Mouse (Mus musculus) v-Abl transformed pro-B cells (cell line): ENCODE data around the gene Nck2.

Experiments used
- in situ Hi-C, 2 experiments: fragments of 400-800 bp; cut with MboI; formaldehyde crosslinking; loops; one replicate each; pipeline ENCODE4 v1.15.1; 2025; ENCODE audit not compliant: unreplicated experiment in 2 of 2

Nck2 gene

DNA sequence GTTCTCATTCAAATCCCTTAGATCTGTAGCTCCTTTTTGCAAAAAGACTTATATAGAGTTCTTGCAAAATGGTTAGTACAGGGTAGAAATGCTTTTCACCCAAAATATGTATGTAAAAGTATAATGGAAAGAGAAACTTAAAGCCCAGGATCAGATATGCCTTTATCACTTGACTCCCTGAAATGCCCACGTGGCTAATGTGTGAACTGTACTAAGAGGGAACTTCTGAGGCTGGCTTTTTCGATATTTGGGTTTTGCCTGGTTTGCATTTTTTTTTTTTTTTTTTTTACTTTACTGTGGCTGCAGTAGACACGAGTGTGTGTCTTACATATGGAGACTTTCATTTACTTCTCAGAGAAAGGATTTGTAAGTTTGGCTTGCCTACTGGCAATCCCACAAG, 116.7 kb downstream of the Nck2 start:
- in situ Hi-C loops: no loop called here

GRCm38 (mm10) chr1:43562002-43562666, 117.8 kb downstream of the Nck2 start:
- in situ Hi-C loops: no loop called here

GRCm38 (mm10) chr1:43565260-43565659, 120.9 kb downstream of the Nck2 start:
- in situ Hi-C loops: no loop called here

DNA sequence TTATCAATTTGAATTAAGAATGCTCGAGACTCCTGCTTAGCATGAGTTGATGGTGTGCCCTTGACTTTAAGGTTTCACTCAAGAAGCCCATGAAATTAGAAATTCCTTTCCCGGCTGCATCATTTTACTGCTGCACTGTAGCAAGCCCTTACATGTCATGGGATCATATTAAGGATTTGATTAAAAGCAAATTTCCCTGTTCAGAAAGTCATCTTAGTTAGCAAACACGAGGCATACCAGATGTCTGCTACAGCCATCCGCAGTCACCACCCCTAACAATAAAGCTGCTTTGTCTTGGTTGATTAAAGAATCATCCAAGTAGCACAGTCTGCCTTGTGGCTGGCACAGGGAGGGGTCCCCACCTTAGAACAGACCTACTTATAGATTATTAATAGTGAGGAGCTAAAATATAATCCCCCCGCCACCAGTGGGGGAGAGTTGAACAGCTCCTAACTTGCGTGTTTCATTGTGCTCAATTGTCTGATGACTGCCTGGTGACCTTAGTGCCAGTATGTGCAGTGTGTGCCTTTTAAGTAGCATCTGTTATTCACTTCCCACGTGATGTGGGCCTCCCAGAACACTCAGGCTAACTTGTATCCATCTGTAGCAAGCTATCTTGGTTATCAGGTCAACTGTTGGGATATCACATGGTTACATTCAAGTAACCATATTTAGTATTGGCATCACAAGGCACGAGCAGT, 122.4 kb downstream of the Nck2 start:
- in situ Hi-C loops: no loop called here

DNA sequence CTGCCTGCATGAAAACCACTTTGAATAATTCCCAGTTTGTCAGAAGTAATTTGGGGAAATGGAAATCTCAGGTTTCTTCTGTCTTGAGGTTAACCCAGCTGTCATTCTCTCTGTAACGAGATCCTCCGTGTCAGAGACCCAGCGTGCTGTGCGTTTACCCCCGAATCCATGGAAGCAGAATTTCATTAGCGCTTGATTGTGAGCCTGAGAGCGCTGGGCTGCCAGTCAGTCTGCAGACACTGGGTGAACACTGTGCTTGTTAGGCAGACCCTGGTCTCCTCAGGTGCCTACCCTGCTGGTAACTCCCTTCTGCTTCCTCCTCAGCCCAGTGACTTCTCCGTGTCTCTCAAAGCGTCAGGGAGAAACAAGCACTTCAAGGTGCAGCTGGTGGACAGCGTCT, 124.4 kb downstream of the Nck2 start:
- in situ Hi-C loops: no loop called here

- in situ Hi-C loops: no loop called here
Observed at GRCm38 (mm10) chr1:43571105-43571504, 126.7 kb downstream of the Nck2 start.

DNA sequence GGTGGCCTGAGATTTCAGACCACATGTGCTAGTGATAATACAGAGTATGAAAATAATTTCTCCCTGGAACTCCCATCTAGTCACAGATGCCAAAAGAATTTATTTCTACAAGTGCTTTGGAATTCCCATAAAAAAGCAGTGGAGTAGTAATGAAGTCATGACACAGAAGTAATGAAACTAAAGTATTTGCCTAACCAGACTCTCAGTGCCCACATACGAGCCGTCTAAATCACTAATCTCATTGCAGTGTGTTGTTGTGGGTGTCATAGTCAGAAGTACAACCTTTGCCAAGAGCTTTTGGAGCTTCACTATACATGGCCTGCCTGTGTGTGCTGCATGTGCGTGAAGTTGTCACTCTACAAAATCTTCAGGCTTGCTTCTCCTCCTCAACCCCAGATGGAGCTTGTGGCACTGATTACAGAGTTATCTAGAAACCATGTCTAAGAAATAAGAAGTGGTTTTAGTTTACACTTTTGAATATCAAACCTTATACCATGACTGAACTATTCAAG, 130.5 kb downstream of the Nck2 start:
- in situ Hi-C loops: loop anchor here in 1 of 2 experiments (5.0 kb wide), 1 partner anchor 47 kb away; no protein-coding TSS in a partner anchor

GRCm38 (mm10) chr1:43577371-43577770, 133.0 kb downstream of the Nck2 start:
- in situ Hi-C loops: loop anchor here in 1 of 2 experiments (5.0 kb wide), 1 partner anchor 45 kb away; no protein-coding TSS in a partner anchor

DNA sequence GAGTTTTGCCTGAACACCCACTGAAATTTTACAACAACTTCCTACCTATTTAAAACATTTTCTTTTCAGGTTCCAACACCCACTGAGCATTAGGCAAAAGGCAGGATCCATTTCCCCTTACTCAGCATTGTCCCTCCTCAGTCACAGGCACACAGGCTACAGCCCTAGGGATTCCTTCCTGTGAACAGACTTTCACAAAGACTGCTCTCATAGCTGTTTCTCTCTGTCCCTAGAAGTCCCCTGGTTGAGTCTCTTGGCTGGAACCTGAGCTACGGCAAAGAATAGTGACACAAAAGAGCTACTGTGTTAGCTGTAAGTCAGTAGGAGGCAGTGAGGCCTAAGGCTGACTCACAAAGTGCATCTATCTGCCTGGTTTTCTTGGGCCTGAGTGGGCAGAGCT, 139.2 kb downstream of the Nck2 start:
- in situ Hi-C loops: no loop called here

GRCm38 (mm10) chr1:43589001-43589400, 144.6 kb downstream of the Nck2 start:
- in situ Hi-C loops: no loop called here

GRCm38 (mm10) chr1:43589910-43590309, 145.5 kb downstream of the Nck2 start:
- in situ Hi-C loops: no loop called here

- in situ Hi-C loops: no loop called here
Observed at GRCm38 (mm10) chr1:43590727-43591126, 146.3 kb downstream of the Nck2 start.

- in situ Hi-C loops: no loop called here
Observed at GRCm38 (mm10) chr1:43593069-43593468, 148.7 kb downstream of the Nck2 start.

DNA sequence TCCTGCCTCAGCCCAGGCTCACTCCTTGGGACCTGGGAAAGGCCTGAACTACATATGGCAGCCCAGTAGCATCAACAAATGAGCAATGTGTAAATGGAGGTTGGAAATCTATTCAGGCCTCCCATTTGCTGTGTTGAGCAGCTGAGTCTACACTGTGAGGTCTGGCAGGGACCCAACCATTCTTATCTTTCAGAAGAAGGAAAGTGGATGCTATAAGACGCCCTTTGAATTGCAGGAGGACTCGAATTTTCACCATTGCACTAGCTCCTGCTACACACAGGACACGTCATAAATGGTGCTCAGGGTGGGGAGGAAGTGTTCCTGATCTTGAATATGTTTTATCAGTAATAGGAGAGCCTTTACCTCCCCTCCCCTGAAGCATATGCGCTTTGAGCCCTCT, 150.4 kb downstream of the Nck2 start:
- in situ Hi-C loops: no loop called here

GRCm38 (mm10) chr1:43597731-43598130, 153.4 kb downstream of the Nck2 start:
- in situ Hi-C loops: no loop called here

DNA sequence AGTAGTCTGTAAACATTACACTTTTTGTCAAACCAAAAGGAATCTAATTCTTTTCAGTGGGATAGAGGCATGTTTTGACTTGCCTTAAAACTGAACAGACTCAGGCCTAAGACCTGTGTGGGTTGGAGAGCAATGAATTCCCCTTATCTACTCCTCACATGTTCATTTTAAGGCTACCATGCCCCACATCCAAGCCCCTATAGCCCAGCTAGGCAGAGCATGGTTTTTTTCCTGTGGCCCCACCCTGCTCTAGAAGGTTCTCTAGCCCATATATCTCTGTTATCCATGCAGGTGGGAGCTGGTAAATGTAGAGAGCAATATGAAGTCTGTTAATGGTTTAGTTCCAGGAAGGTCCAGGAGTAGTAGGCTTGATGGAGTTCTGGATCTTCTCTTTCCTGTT, 155.1 kb downstream of the Nck2 start:
- in situ Hi-C loops: no loop called here

DNA sequence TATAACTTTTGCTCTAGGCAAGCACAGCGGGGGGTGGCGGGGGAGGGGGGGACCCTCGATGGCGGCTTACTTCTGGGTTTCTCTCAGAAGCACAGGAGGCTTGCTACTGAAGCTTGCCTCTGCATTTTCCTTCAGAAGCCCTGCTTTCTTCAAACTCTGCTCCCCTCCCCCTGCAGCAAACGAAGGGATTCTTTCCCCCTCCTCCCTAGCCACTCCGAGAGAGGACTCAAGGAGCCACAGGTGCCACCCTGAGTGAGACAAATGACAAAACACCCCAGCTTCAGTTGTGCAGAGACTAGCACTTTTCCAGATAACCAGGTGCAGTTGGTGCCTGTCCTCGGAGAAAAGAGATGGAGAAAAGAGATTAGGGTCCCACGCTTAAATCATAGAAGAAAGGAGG, 156.7 kb downstream of the Nck2 start:
- in situ Hi-C loops: no loop called here

GRCm38 (mm10) chr1:43615948-43616347, 171.6 kb downstream of the Nck2 start:
- in situ Hi-C loops: no loop called here
